Mouse (Mus musculus) midbrain, postnatal 0 days (tissue): ENCODE data around the gene Ciart. TPM values are rescaled to one million over a fixed set of nuclear protein-coding genes. Genes with fewer than 3 reads are reported as not detected.
A peak's percentile ranks its signal among the peaks of the same experiment; 100 is the strongest.

Experiments used
- ATAC-seq: fragments of 200-750 bp; cut with Nextera tagmentation; 2 replicates; pipeline ENCODE4 v1.8.0; 2017; ENCODE audit warnings: moderate number of reproducible peaks, mild to moderate bottlenecking, moderate TSS enrichment, moderate library complexity; ENCODE audit not compliant: low FRiP score
- DNase-seq: peaks from one replicate; pipeline ENCODE4 v3.0.0-alpha.2; 2015; ENCODE audit warnings: low spot score
- H3K27ac ChIP-seq: fragments of 300-500 bp; sonication (generic); 2 replicates; pipeline ENCODE4 v1.5.1; 2014; ENCODE audit warnings: low read depth, mild to moderate bottlenecking, low read length, mixed read lengths
- H3K27me3 ChIP-seq: fragments of 300-500 bp; sonication (generic); 2 replicates; pipeline ENCODE4 v1.6.1; 2014; ENCODE audit warnings: low read length, control low read depth, mixed read lengths; ENCODE audit not compliant: insufficient read depth
- H3K36me3 ChIP-seq: fragments of 300-500 bp; sonication (generic); 2 replicates; pipeline ENCODE4 v1.6.1; 2014; ENCODE audit warnings: low read length, control low read depth, mixed read lengths; ENCODE audit not compliant: insufficient read depth
- H3K4me1 ChIP-seq: fragments of 300-500 bp; sonication (generic); 2 replicates; pipeline ENCODE4 v1.6.1; 2014; ENCODE audit warnings: mild to moderate bottlenecking, control low read depth, antibody characterized with exemption, low read length, mixed read lengths; ENCODE audit not compliant: insufficient read depth
- H3K4me2 ChIP-seq: fragments of 300-500 bp; sonication (generic); 2 replicates; pipeline ENCODE4 v1.6.1; 2014; ENCODE audit warnings: low read depth, mild to moderate bottlenecking, low read length, mixed read lengths; ENCODE audit not compliant: poor library complexity, severe bottlenecking
- H3K4me3 ChIP-seq: fragments of 300-500 bp; sonication (generic); 2 replicates; pipeline ENCODE4 v1.5.1; 2014; ENCODE audit warnings: low read depth, mild to moderate bottlenecking, low read length, moderate library complexity
- H3K9ac ChIP-seq: fragments of 300-500 bp; sonication (generic); replicated peaks from 2 replicates; pipeline ENCODE4 v1.6.1; 2014; ENCODE audit warnings: mild to moderate bottlenecking, low read length, moderate library complexity, mixed read lengths; ENCODE audit not compliant: poor library complexity, severe bottlenecking
- H3K9me3 ChIP-seq: fragments of 300-500 bp; sonication (generic); 2 replicates; pipeline ENCODE4 v1.6.1; 2016; ENCODE audit warnings: low read length, control low read depth
- CTCF ChIP-seq: IDR thresholded peaks from 2 replicates; pipeline ENCODE4 v1.5.1; 2016; ENCODE audit warnings: antibody characterized with exemption, mild to moderate bottlenecking
- WGBS: fragments of 180-500 bp; shearing (Covaris S2); extraction: QIAGEN DNeasy Blood & Tissue Kit; methylation state at CpG from one replicate; pipeline ENCODE4 v1.1.7; 2014; 5-methylcytosine and 5-hydroxymethylcytosine counted together
- polyA plus RNA-seq: library from polyadenylated mRNA; unstranded; fragments of >200 nt; fragmentation: Nextera tagmentation; extraction: Ambion mirVana; gene quantifications from 2 replicates; pipeline ENCODE4 v1.2.1, GENCODE M21; 2015
- total RNA-seq: library from RNA; depleted of rRNA; stranded (reverse); fragments of >200 nt; gene quantifications from 2 replicates; pipeline ENCODE4 v1.2.3, GENCODE M21; 2014

The Ciart gene
- total and polyA plus RNA-seq, 2 experiments from 2014 or later, result 5.2 to 12.6 TPM

DNA sequence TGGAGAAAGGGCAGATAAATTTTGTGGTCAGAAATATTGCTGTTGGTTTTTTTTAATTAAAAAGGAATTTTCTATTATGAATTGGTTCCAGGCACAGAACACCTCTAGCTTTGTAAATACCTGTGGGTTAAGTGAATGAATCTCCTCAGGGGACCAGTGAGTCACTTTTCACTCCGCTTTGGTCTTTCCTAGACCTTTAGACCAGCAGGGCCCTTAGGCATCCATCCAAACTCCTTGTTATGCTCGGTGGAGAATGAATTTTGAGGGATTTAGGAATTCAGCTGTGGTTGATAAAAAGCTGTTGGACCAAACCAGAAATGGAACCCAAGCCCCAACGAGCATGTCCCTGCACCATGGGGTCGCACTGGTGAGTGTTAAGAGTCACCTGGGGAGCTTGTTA, 25.6 kb upstream of the Ciart start:
- no peak for ATAC-seq
- WGBS, result 35% methylated on average over 4 of the region's 4 CpGs

DNA sequence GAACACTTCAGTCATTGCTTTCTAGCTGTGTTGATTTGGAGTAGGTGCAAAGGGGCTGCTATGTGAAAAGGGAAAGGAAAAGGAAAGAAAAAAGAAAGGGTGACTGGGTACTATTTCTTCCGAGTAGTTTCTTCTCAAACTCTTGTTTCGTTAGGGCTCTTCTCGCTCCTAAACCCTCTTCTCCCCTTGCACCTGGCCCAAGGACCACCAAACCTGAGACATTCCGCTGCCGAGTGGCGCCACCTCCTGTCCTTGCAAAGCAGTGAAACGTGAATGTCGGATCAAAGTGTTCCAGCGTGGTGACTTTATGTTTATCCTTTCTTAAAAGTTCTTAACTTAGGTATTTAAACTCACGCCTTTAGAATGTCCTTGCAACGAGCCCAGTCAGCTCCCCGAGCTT, 24.8 kb upstream of the Ciart start:
- H3K27ac ChIP-seq, result no peak overlapping the region
- ATAC-seq (no peak), DNase-seq (peak; percentile 54)
- peak overlapping the region; percentile 28 for H3K4me2 ChIP-seq
- H3K9ac ChIP-seq, result no peak overlapping the region
- no peaks in the 10 kb centered on the region for H3K36me3 ChIP-seq
- no peaks in the 10 kb centered on the region for H3K9me3 ChIP-seq
- no peak overlapping the region for H3K4me3 ChIP-seq
- TF ChIP-seq CTCF, result peak; percentile 83
- peaks cover 8% of the 10 kb centered on the region; the same call in 1 of the 2 replicates for H3K4me1 ChIP-seq
- H3K27me3 ChIP-seq, result peaks cover 27% of the 10 kb centered on the region
- WGBS, result 0% methylated on average over 12 of the region's 12 CpGs

More for the DNA sequence above, 25.6 kb upstream of the Ciart start:
- Histone ChIP-seq H3K27me3 (peaks cover 27% of the 10 kb centered on the region), H3K4me3 (no peak overlapping the region), H3K4me2 (no peak overlapping the region), H3K9me3 (no peaks in the 10 kb centered on the region), H3K36me3 (no peaks in the 10 kb centered on the region), H3K27ac (no peak overlapping the region), H3K4me1 (peaks cover 8% of the 10 kb centered on the region; the same call in 1 of the 2 replicates), H3K9ac (no peak overlapping the region)
- DNase-seq, result no peak
- TF ChIP-seq CTCF, result no peak

- Histone ChIP-seq H3K4me3 (no peak overlapping the region), H3K9ac (no peak overlapping the region), H3K27me3 (peaks cover 27% of the 10 kb centered on the region), H3K36me3 (no peaks in the 10 kb centered on the region), H3K27ac (no peak overlapping the region), H3K4me2 (peak overlapping the region; percentile 42), H3K4me1 (peaks cover 8% of the 10 kb centered on the region; the same call in 1 of the 2 replicates), H3K9me3 (no peaks in the 10 kb centered on the region)
- no peak for ATAC-seq
- TF ChIP-seq CTCF, result peak; percentile 68
- WGBS, result 1% methylated on average over 12 of the region's 12 CpGs
- peak; percentile 54 for DNase-seq
These were observed 24.0 kb upstream of the Ciart start for GRCm38 (mm10) chr3:95905940-95906492.

- peaks cover 27% of the 10 kb centered on the region for H3K27me3 ChIP-seq
- peak overlapping the region; percentile 42 for H3K4me2 ChIP-seq
- H3K9me3 ChIP-seq, result no peaks in the 10 kb centered on the region
- peak overlapping the region; percentile 19; the same call in 1 of the 2 replicates for H3K9ac ChIP-seq
- peaks cover 8% of the 10 kb centered on the region; the same call in 1 of the 2 replicates for H3K4me1 ChIP-seq
- WGBS, result under 1% methylated on average over 18 of the region's 18 CpGs
- no peak overlapping the region for H3K27ac ChIP-seq
- DNase-seq, result no peak
- peak overlapping the region; percentile 1; the same call in 1 of the 2 replicates for H3K4me3 ChIP-seq
- TF ChIP-seq CTCF, result no peak
- ATAC-seq, result no peak
- H3K36me3 ChIP-seq, result no peaks in the 10 kb centered on the region
These were observed 23.3 kb upstream of the Ciart start for GRCm38 (mm10) chr3:95905146-95905939.

DNA sequence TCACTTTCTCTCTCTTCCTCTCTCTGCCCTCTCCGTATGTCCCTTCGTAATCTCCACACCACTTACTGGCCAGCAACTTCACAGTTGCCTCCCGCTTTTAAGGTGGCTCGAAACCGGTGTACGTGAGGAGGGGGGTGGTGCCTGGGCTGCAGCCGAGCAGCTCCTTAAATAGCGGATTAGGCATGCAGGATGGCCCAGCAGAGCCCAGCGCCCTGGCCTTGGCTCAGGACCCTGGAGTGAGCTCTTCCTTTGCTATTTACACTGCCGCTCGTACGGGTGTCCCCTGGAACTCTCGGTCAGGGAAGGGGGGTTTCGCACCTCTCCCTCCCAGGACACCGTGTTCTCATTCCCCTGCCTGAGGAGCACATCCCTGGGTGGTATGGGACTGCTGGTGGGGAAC, 22.5 kb upstream of the Ciart start, which contains the start of gene Car14:
Gene Car14, minus strand, starts transcription at position 124 of the 400 bp plus-strand sequence.
- Histone ChIP-seq H3K27ac (no peak within 1 kb of the TSS), H3K4me2 (peak within 1 kb of the TSS; percentile 42), H3K9ac (peak within 1 kb of the TSS; percentile 19; the same call in 1 of the 2 replicates), H3K9me3 (no peaks in the 10 kb centered on the region), H3K4me1 (peaks cover 8% of the 10 kb centered on the region; the same call in 1 of the 2 replicates), H3K36me3 (no peaks in the 10 kb centered on the region), H3K27me3 (peaks cover 27% of the 10 kb centered on the region), H3K4me3 (peak within 1 kb of the TSS; percentile 1)
- DNase-seq (no peak), ATAC-seq (no peak)
- under 1% methylated on average over 15 of the region's 15 CpGs for WGBS
- no peak for TF ChIP-seq CTCF
